Mouse (Mus musculus) brain, embryonic 14.5 days (tissue): ENCODE data around the gene Rab13.
A peak's percentile ranks its signal among the peaks of the same experiment; 100 is the strongest.

Experiments used
- CTCF ChIP-seq: fragments of 200-500 bp; IDR thresholded peaks from 2 replicates; pipeline ENCODE4 v1.5.1; 2012; ENCODE audit warnings: inconsistent platforms, mild to moderate bottlenecking, moderate library complexity, borderline replicate concordance; ENCODE audit not compliant: insufficient read depth, insufficient read length; ENCODE audit errors: extremely low read depth
- POLR2A ChIP-seq: fragments of 200-500 bp; IDR thresholded peaks from 2 replicates; pipeline ENCODE4 v1.6.1; 2012; ENCODE audit warnings: mild to moderate bottlenecking, inconsistent platforms, borderline replicate concordance; ENCODE audit not compliant: poor library complexity, insufficient read depth, insufficient read length, severe bottlenecking; ENCODE audit errors: extremely low read depth

DNA sequence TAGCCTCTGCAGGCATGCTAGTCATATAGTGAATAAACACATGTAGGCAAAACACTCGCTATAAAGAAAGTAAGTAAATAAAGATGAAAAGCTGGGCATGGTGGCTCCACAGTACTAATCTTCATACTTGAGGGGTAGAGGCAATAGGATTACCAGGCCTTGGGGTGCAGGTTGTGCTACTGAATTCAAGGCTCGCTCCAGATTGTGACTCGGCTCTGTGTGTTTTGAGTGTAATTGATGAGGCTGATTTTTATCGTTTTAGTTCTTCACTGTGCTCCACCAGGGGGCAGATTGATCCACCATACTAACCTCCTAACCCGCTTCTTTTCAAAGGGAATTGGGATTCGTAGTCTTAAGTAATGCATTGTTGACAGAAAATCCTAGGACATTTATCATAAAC, 6.6 kb downstream of the Rab13 start:
- TF ChIP-seq CTCF (peak; percentile 55; the same call in 1 of the 2 replicates), POLR2A (no peak)
